Mouse (Mus musculus) stomach, postnatal 0 days (tissue): Measurements from ENCODE around the gene Actl7b.

ENCODE experiments used
- CTCF ChIP-seq: IDR thresholded peaks from 2 replicates; pipeline ENCODE4 v1.5.1; 2016; ENCODE audit warnings: antibody characterized with exemption, low read depth, mild to moderate bottlenecking, moderate library complexity
- EP300 ChIP-seq: optimal IDR thresholded peaks from 2 replicates; pipeline ENCODE3; 2016; ENCODE audit warnings: antibody characterized with exemption

GRCm38 (mm10) chr4:56756966-56757600 lies 15.8 kb upstream of the Actl7b start:
- TF ChIP-seq CTCF: no peak
- TF ChIP-seq EP300: no peak
